Mouse (Mus musculus) MEL-GATA-1-ER (cell line): Measurements from ENCODE around the gene Exo5.

Experiments
- DNase-seq: peaks from one replicate; pipeline ENCODE4 v3.0.0-alpha.2; 2012; ENCODE audit warnings: low read depth; ENCODE audit errors: extremely low read depth

Exo5 gene

DNA sequence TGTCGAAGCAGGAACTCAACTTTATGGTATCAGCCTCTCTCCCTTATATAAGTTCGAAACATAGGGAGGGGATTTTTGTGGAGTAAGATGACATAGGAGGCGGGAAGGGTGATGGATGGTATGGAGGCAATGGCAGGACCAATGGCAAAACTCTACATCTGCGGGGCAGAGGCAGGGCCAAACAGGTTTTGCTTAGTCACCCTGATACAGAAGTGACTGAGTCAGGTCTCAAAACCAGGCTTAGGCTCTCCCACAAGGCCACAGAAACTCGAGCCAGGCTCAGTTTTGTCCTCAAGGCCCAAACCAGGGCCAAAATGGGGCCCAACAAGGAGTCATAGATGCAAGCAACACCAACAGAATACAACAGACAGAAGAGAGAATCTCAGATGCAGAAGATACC, 19.2 kb downstream of the Exo5 start:
- DNase-seq: no peak

DNA sequence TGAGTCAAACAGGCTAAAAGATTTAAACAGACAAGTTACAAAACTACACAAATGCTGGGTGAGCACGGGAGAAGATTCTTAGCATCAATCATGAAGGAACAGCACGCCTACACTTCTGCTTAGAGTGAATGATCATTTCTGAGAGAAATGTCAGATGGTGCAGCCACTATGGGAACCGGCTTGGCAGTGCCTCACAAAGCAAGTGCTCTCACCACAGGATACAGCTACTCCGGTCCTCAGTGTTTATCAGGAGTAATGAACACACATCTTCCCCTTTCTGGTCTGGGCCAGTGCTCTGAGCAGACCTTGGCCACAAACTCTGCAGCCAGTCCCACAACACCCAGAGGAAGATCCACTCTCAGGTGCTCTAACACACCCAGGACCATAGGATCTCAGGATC, 20.3 kb downstream of the Exo5 start:
- DNase-seq: peak; percentile 29

DNA sequence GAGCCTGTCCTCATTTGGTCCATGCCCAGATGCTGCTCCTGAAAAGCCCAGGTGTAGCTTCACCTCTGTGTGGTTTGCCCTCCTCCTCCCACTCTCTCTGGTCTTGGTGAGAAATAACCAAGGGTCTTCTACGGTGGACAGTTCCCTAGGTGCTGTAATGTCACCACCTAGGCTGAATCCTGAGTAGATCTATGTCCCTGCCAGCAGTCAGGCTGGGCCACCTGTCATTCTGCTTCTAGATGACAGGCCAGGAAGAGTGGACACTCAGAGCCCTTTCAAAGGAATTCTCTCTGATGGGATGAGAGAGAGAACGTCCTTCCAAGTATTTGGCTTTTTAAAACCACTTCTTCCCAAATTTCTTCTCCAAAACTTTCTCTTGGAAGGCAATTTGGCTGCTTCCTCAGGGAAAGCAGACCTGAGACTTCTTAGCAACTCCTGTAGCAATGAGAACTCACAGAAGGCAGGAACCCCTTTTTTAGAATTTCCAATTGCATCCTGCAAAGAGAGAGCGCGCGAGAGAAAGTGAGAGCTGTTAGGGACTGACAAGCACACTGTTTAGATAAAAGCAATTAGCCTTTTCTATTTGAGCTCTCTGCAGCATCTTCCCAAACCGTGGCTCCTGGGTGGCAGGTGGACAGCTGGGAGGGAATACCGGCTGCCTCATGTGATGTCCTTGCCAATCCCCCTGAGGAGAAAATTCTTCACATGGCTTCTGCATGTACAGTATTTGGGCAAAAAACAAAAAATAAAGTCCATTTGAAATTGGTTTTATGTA, 28.8 kb downstream of the Exo5 start:
- no peak for DNase-seq

DNA sequence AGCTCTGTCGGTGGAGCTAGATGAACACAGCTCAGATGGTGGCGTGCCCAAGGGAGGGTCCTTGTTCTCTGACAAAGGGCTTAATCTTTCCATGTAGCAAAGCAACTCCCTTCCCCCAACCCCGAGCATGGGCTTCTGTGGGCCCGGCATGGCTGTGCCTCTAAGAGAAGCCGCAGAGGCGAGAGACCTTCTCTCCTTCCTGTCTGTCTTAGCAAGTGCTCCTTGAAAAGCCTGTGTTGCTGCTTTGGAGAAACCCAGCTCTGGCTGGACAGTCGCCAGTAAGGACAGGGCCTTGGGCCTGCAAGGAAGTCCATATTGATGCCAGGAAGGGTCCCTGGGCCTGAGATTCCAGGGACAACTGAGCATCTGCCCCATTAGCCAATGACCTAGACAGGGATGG, 29.6 kb downstream of the Exo5 start:
- no peak for DNase-seq

DNA sequence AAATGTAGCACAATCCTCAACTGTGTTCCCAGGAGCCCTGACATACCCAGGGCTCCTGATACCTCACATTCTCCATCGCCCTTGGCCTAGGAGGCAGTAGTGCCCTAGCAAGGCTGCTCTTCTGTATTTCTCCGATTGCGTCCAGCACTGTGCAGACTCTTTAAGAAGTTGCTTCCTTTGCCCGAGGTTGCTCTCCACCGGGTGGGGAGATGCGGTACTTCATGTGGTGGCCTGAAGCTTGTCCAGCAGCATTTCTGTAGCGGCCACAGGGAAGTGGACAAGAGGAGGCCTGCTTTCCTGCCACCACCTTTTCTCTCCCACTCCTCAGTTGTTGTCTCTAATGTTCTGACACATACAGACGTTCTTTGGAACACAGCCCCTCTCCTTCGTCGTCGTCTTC, 30.2 kb downstream of the Exo5 start:
- DNase-seq: no peak

DNA sequence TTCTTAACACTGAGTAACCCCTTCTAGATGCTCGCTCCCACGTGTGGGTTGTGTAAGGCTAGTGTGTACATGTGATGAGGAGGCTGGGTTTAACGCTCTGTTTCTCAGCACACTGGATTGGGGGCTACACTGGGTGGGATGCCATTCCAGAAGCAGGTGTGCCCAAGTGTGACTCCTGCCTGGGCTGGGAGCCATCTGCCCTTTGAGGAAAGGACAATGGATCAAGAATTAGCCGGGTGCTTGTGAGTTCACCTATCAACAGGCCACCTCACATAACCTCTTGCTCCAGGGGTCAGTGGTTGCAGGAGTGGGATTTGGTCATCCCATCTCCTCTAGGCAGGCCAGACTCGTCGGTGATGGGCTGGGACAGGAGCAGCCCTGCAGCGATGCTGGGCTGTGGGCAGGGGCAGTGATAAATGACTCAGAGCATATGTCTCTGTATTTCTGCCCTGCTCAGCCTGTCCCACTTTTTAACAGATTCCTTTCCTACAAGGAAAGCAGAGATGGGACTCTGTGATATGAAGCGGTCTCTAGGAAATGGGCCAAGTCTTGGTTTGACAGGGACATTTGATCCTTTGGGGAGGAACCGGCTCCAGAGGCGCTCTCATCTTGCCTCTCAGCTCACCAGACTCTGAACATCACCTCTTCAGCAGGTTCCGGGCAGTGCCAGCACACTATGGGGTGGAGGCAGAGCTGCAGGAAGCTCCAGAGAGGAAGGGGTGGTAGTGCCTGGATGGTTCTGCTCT, 31.0 kb downstream of the Exo5 start:
- DNase-seq: no peak

DNA sequence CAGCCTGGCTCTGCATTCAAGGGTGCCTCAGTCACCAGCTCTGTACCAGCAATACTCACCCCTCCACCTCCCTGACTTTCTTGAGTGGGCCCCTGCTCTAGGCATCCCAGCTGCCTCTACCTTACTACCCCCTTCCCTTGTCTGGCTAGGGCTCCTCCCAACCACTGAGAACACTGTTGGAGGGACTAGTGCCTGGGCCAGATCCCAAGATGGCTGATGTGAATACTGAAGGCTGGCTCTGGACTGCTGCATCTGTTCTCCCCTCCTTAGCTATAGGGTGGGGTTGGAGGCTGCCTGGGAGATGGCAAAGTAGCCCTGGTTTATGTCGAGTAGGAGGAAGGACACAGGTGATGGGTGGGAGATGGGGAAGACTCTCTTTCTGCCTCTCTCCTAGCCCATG, 32.3 kb downstream of the Exo5 start:
- no peak for DNase-seq

DNA sequence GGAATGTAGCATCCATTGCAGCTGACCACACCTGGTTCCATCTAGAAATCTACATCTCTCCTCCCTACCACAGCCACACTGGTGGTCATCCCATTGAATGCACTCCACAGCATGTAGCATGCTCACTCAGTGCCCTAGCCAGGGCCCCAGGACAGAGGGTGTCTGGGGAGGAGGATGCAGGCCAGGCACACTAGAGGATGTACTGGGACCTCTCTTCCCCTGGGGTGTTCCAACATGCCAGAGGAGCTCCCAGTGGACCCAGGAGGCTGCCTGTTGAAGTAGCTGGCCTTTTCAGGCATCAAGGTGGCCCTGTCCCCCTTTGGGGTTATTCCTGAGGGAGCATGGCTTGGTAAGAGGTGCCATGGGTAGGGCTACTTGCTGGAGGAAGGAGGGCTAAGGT, 32.9 kb downstream of the Exo5 start:
- no peak for DNase-seq

DNA sequence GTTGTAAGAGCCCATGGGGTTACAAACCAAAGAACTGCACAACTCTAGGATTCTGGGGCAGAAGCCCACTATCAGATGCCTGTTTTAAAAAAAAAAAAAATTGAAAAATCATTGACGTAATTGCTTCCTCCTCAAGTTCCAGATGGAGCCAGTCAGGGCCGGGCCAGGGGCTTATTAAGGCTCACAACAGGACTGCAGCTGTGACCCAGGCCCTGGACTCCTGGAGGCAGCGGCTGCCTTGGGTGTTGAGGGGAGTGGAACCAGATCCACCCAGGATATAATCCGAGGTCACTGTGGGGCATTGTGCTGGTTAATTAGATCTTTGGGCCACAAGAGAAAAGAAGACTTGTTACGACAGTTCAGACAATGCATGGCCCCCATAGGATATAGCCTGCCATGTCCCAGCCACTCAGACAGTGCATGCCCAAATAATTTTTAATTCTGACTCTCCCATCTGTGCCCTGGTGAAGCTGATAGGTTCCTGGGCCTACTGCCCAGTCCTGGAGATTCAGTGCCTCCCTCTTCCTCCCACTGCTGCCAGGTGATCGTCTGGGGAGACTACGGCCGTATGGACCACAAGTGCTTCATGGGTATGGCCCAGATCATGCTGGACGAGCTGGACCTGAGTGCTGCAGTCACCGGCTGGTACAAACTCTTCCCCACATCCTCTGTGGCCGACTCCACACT, 33.9 kb downstream of the Exo5 start:
- no peak for DNase-seq

DNA sequence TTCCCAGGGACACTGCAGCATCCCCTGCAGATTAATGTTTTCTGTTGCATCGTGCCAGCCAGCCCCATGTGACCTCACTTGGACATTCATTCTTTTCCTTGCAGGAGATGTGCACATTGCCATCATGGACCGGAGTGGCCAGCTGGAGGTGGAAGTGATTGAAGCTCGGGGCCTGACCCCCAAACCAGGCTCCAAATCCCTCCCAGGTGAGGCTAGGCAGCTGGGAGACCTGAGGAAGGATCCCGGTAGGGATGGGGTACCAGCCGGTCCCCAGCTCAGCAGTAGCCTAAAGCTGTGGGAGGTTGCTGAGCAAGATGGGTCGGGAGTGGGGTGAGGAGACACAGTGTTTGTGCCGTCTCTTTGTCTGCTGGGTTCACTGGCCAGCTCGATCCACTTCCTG, 35.9 kb downstream of the Exo5 start:
- DNase-seq: no peak

DNA sequence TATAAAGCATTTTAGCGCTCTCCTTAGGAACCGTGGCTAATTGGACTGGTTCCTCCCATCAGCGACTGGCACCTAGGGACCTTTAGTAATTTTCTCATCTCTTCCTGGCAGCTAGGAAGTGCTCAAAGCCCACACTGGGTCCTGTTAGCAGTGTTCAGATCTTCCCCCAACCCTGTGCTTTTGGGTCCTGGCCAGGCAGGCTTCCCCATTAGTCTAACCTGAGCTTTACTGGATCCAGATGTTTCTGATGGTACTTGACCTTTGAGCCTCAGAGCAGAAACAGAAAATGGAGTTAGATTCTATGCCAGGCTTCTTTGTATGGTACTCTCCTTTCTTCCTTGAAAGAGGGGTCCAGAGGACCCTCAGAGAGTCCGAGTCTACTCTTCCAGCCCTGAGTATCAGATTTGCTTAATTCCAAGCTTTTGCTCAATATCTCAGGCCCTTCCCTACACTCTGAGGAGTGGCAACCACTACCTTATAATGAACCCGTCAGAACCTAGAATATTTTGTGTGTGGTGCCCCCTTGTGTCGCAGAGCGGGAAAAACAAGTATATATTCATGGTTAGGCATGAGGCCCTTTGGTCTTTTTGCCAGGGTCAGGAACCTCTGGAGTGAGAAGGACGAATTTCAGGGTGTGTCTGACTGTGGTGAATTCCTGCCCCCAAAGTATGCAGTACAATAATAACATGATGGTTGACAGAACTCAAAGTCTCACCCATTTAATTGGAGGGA, 37.3 kb downstream of the Exo5 start:
- peak; percentile 33 for DNase-seq

DNA sequence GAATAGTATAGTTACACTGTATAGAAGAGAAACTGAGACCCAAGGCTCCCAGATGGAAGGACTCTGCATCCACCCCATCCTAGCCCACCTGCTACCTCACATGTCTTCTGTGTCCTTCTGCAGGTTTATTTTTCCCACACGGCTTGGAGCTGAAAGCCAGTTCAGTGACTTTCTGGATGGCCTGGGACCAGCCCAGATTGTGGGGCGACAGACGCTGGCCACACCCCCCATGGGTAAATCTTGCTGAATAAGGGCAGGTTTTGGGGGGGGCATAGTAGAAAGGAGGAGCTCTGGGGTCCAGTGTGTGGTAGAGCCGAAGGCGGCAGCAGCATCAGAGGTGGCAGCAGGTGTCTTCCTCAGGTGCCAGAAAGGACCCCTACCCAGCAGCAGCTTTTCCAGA, 38.0 kb downstream of the Exo5 start:
- no peak for DNase-seq

DNA sequence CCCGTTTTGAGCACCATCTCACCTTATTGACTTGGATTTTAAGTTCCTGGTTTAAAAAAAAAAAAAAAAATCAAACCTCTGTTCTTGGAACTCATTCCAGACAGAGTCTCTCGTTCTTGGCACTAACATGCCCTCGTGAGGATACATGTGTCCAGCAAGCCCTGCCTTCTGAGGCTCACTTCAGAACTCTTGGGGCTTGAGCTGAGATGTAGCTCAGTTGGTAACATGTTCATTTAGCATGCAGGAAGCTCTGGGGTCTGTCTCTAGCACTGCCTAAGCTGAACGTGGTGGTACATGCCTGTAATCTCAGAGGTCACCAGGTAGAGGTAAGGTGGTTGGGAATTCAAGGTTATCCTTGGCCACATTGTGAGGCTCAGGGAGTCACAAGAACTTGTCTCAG, 38.7 kb downstream of the Exo5 start:
- no peak for DNase-seq

DNA sequence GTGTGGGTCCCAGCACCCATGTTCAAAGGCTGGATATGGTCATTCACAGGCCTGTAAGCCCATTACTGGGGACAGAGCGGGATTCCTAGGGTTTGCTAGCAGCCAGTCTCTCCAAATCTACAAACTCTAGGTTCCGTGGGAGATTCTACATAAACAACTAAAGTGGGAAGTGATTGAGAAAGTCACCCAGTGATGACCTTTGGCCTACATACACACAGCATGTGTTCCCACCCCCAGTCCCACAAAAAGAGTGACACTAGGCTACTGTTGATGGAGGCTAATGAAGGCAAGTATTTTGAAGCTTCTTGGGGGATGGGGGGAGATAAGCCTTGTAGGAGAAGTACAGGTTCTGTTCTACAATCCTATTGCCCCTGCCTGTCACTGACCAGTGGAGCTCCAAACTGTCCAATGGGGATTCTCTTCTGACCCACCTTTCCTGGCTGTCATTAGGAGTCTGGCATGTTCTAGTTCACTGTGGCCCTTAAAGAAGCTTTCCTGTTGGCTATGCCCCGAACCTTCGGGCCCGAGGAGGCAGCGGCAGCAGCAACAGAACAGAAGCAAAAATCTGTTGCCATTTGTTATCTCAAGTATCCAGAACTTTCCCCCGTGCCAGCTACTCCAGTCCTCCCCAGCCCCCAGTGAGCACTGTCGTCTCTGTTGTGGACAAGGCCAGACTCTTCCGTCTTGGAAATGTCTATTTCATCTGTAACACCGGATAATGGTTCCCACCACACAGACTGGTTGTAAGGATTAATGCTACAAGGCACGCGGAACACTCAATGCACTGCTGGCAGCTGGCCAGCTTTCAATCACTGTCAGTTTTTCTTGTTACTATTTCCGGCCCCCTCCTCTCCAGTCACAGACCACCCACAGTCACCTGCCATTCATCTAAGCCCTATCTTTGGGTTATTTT, 39.4 kb downstream of the Exo5 start:
- no peak for DNase-seq

DNA sequence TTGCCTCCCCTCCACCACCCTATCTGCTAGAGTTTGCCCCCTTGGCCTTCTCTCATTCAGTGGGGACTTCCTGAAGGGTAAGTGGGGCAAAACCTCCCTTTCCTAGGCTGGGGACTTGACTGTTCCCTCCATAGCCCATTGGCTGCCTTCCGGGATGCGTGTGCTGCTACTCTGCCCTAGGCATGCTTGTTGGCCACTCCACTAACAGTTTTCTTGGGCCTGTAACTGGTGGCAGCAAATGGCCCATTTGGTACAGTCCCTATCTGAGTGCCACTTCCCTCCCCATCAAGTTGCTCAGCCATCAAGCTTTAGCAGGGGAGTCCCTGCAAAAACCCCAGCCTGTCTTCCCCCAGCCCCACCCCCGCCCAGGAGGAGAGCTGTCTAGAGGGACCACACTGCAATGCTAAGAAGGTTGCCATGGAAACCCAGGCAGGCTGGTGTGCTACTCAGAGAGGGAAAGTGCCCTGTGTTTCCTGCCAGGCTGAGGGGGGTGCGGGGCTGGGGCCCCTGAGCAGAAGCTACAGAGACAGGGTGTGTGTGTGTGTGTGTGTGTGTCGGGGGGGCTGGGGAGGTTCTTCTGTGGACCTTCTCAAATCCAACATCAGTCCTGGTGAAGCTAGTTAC, 42.7 kb downstream of the Exo5 start:
- DNase-seq: no peak

DNA sequence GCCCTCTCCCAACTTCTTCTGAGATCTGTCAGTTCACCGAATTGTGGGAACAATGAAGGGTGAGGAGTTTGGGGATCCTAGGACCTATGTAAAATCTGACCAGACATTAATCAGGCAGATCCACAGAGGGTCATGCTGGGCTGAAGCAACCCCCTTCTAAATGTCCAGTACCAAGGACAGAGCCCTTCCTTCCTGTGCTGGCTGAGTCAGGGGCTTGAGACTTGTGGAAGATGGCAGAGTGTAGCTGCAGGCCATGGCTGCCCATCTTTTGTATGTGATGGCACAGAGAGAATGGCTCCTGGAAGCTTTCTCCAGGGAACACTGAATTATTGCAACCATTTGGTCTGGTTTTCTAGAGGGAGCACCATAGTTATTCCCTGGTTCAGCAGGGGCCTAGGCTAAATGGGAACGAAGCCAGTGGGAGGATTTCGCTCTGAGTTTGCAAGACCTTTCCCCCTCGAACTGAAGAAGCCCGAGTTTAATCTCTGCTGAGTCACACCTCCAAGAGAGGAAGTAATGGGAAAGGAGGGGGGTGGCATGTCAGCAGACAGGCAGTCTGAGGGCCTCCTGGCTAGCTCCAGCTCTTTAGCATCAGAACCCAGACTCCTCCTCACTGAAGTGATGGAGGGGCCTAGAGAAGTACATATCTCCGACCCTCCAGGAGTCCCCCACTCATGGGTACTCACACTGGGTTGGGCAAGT, 43.9 kb downstream of the Exo5 start:
- peak; percentile 66 for DNase-seq

DNA sequence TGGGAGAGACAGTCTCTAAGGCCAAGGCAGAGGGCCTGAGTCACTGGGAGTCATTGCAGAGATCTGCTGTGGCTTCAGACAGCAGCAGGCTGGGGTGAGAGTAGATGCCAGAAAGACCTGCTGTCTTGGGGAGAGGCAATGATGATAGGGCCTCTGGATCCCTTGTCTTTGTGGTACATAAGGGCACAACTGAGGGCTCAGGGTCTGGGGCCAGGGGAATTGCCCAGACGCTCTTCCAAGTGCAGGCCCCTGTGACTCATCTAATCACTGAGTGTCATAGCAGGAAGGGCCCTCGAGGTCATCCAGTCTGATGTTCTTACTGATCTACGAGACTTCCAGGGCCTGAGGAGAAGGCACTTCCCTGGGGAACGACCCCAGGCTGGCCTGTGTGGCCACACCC, 45.4 kb downstream of the Exo5 start:
- DNase-seq: no peak

DNA sequence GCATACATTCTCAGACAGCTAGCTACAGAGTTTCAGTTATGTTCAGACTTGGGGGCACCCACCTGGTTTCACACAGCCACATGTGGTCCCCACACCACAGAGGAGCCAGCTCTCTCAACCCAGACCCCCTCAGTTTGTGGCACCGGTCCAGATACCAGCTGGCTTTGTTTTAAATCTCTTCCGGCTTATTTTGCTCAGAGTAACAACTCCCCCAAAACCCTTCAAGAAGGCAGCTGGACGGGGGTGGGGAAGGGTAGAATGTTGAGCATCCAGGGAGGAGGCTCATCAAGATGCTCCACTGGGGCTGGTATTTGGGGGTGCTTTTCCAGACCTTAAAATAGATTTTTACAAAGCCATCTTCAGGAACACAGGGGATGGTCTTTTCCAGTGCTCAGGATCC, 46.1 kb downstream of the Exo5 start:
- no peak for DNase-seq

DNA sequence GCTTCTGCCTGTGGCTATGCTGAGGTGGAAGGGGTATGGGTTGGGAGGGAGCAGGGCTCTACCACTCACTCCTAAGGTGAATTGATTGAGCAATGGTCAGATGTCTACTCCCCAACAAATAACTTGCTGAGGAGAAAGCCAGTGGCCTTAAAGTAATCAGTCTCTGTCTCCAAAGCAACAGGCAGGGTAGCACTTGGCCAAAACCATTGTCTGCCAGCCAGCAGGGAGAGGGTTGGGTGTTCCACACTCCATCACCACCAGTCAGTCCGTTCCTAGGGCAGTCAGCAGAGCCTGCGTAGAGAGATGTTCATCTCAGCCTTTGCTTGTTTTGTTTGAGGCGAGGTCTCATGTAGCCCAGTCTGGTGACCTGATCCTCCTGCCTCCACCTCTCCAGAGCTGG, 48.9 kb downstream of the Exo5 start:
- no peak for DNase-seq
